Mouse (Mus musculus): ENCODE measurements at regions not wholly inside any gene's neighbourhood (a gene's known extent, or its start where the extent isn't known, plus 50 kb on each side); places are given as distances from the start of the nearest gene placed in this dataset.

DNA sequence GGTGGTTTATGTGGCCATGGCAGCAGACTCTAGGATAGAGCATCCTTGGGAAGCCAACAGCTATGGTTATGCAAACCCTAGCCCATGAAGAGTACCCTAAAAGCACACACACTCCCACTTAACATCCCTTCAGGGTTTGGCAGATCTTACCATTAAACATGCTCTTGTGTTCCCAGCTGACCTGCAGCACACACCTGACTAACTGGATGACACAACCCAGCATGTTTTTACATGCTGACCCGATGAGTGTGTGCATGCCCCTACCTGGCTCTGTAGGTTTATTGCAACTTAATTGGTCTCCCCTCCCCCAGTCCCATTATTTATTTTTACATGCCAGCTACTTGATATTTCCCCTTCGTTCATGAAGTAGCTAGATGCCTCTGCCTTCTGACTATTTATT is 339.0 kb downstream of the Bcor start:
- TF ChIP-seq CTCF (IDR thresholded peaks at IDR 0.05; ENCODE audit: control insufficient read depth, insufficient read depth, low read length) (no peak), POLR2A (IDR thresholded peaks at IDR 0.05; ENCODE audit: borderline replicate concordance, control insufficient read depth, low read depth, low read length) (no peak)
